Mouse (Mus musculus) neural tube, embryonic 11.5 days (tissue): ENCODE results near the gene Rbfox1. TPM values are rescaled to one million over a fixed set of nuclear protein-coding genes. Genes with fewer than 3 reads are reported as not detected.

Source experiments
- ATAC-seq: fragments of 200-750 bp; cut with Nextera tagmentation; 2 replicates; pipeline ENCODE4 v1.8.0; 2017; ENCODE audit warnings: moderate number of reproducible peaks, mild to moderate bottlenecking, moderate TSS enrichment, moderate library complexity; ENCODE audit not compliant: insufficient read depth, low FRiP score, low TSS enrichment
- DNase-seq: peaks from one replicate; pipeline ENCODE4 v3.0.0-alpha.2; 2015; ENCODE audit warnings: low spot score
- H3K27ac ChIP-seq: fragments of 300-500 bp; sonication (generic); 2 replicates; pipeline ENCODE4 v1.5.1; 2014; ENCODE audit warnings: low read depth, mild to moderate bottlenecking, low read length
- H3K27me3 ChIP-seq: fragments of 300-500 bp; sonication (generic); 2 replicates; pipeline ENCODE4 v1.6.1; 2014; ENCODE audit warnings: mild to moderate bottlenecking, low read length, mixed read lengths; ENCODE audit not compliant: control insufficient read depth, insufficient read depth
- H3K36me3 ChIP-seq: fragments of 300-500 bp; sonication (generic); 2 replicates; pipeline ENCODE4 v1.6.1; 2014; ENCODE audit warnings: mild to moderate bottlenecking, low read length, moderate library complexity, mixed read lengths; ENCODE audit not compliant: control insufficient read depth, insufficient read depth
- H3K4me1 ChIP-seq: fragments of 300-500 bp; sonication (generic); 2 replicates; pipeline ENCODE4 v1.6.1; 2014; ENCODE audit warnings: low read length, mixed read lengths; ENCODE audit not compliant: control insufficient read depth, insufficient read depth
- H3K4me2 ChIP-seq: fragments of 300-500 bp; sonication (generic); 2 replicates; pipeline ENCODE4 v1.6.1; 2014; ENCODE audit warnings: low read depth, mild to moderate bottlenecking, moderate library complexity
- H3K4me3 ChIP-seq: fragments of 300-500 bp; sonication (generic); 2 replicates; pipeline ENCODE4 v1.5.1; 2014; ENCODE audit warnings: low read depth, low read length
- H3K9ac ChIP-seq: fragments of 300-500 bp; sonication (generic); 2 replicates; pipeline ENCODE4 v1.6.1; 2014; ENCODE audit warnings: mild to moderate bottlenecking, low read length
- H3K9me3 ChIP-seq: fragments of 300-500 bp; sonication (generic); 2 replicates; pipeline ENCODE4 v1.6.1; 2016; ENCODE audit warnings: low read length; ENCODE audit not compliant: control insufficient read depth
- WGBS: fragments of 180-500 bp; shearing (Covaris S2); extraction: QIAGEN DNeasy Blood & Tissue Kit; methylation state at CpG from one replicate; pipeline ENCODE4 v1.1.7; 2014; 5-methylcytosine and 5-hydroxymethylcytosine counted together
- polyA plus RNA-seq: library from polyadenylated mRNA; unstranded; fragments of >200 nt; fragmentation: Nextera tagmentation; extraction: Ambion mirVana; gene quantifications from 2 replicates; pipeline ENCODE4 v1.2.1, GENCODE M21; 2014

Rbfox1 gene
- polyA plus RNA-seq, 1 experiment from 2014 or later = 32.9 TPM

- H3K9ac ChIP-seq = no peak overlapping the region
- WGBS = 81% methylated on average over 9 of the region's 9 CpGs
- no peak for ATAC-seq
- H3K4me1 ChIP-seq = no peaks in the 10 kb centered on the region
- no peak overlapping the region for H3K27ac ChIP-seq
- H3K9me3 ChIP-seq = no peaks in the 10 kb centered on the region
- H3K4me2 ChIP-seq = no peak overlapping the region
- H3K36me3 ChIP-seq = no peaks in the 10 kb centered on the region
- no peak overlapping the region for H3K4me3 ChIP-seq
- H3K27me3 ChIP-seq = no peaks in the 10 kb centered on the region
- no peak for DNase-seq
Observed at GRCm38 (mm10) chr16:6532077-6532995, 647.2 kb downstream of the Rbfox1 start.

DNA sequence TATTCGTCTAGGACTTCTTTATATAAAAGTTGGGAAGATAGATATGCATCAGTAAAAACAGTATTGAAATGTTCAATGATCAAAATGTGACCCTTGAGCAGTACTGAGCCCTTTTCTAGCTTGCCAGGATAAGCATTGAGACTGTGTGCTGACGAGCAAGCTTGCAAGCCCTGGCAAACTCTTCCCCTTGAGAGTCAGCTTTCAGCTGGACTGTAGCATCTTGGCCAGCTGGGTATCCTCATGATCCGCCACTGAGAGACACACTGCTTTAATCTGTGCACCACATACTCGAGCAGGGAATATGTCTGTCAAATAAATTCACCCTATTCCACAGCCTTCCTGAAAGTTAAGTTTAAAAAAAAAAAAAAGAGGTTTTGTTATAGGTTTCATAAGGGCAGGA lies 670.6 kb downstream of the Rbfox1 start:
- Histone ChIP-seq H3K27ac (no peak overlapping the region), H3K9ac (no peak overlapping the region), H3K9me3 (no peaks in the 10 kb centered on the region), H3K4me2 (no peak overlapping the region), H3K4me1 (no peaks in the 10 kb centered on the region), H3K27me3 (no peaks in the 10 kb centered on the region), H3K36me3 (no peaks in the 10 kb centered on the region), H3K4me3 (no peak overlapping the region)
- ATAC-seq (no peak), DNase-seq (no peak)
- 64% methylated on average over 4 of the region's 4 CpGs for WGBS

- 90% methylated on average over 1 of the region's 1 CpGs for WGBS
- Histone ChIP-seq H3K9ac (no peak overlapping the region), H3K4me1 (no peaks in the 10 kb centered on the region), H3K27me3 (no peaks in the 10 kb centered on the region), H3K27ac (no peak overlapping the region), H3K36me3 (no peaks in the 10 kb centered on the region), H3K4me2 (no peak overlapping the region), H3K4me3 (no peak overlapping the region), H3K9me3 (no peaks in the 10 kb centered on the region)
- ATAC-seq = no peak
- DNase-seq = no peak
Observed at GRCm38 (mm10) chr16:6557726-6558125, 672.6 kb downstream of the Rbfox1 start.

- 89% methylated on average over 2 of the region's 2 CpGs for WGBS
Observed at GRCm38 (mm10) chr16:6584700-6585099, 699.5 kb downstream of the Rbfox1 start.

DNA sequence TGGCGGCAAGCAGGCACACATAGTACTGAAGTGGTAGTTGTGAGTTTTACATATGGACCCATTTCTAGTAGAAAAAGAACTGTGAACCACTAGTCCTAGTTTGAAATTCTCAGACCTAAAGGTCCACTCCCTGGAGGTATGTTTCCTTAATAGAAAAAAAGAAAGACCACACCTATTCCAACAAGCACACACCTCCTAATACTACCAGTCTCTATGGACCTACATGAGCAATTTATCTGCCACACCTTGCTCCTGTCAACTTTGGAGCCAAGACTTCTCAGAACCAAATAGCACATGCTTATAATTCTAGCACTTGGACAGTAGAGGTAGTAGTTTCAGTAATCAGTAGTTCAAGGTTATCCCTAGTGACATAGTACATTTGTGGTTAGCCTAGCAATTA lies 700.0 kb downstream of the Rbfox1 start:
- WGBS = 84% methylated on average over 1 of the region's 1 CpGs
- H3K27me3 ChIP-seq = no peaks in the 10 kb centered on the region
- no peak overlapping the region for H3K9ac ChIP-seq
- no peak overlapping the region for H3K4me3 ChIP-seq
- DNase-seq (no peak), ATAC-seq (no peak)
- no peaks in the 10 kb centered on the region for H3K4me1 ChIP-seq
- no peaks in the 10 kb centered on the region for H3K9me3 ChIP-seq
- no peak overlapping the region for H3K4me2 ChIP-seq
- no peaks in the 10 kb centered on the region for H3K36me3 ChIP-seq
- H3K27ac ChIP-seq = no peak overlapping the region

More at GRCm38 (mm10) chr16:6584700-6585099, 699.5 kb downstream of the Rbfox1 start:
- DNase-seq (no peak), ATAC-seq (no peak)
- Histone ChIP-seq H3K9me3 (no peaks in the 10 kb centered on the region), H3K4me2 (no peak overlapping the region), H3K9ac (no peak overlapping the region), H3K27me3 (no peaks in the 10 kb centered on the region), H3K4me3 (no peak overlapping the region), H3K27ac (no peak overlapping the region), H3K36me3 (no peaks in the 10 kb centered on the region), H3K4me1 (no peaks in the 10 kb centered on the region)

DNA sequence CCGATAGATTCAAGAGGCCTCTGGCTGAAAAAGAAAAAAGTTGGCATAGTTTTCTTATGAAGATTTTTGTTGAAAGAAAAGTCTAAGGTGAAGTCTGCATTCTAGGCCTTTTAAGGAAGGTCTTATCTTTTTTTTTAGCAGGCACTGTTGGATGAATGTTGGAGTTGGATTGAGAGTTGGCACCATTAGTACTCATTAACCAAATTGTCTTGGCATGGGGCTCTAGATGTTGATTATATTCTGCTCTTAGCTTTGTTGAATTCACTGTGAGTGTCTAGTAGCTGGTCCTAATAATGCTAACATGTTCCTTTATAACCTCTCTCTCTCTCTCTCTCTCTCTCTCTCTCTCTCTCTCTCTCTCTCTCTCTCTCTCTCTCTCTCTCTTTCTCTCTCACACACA lies 731.4 kb downstream of the Rbfox1 start:
- 70% methylated on average over 1 of the region's 1 CpGs for WGBS
- no peak for ATAC-seq

DNA sequence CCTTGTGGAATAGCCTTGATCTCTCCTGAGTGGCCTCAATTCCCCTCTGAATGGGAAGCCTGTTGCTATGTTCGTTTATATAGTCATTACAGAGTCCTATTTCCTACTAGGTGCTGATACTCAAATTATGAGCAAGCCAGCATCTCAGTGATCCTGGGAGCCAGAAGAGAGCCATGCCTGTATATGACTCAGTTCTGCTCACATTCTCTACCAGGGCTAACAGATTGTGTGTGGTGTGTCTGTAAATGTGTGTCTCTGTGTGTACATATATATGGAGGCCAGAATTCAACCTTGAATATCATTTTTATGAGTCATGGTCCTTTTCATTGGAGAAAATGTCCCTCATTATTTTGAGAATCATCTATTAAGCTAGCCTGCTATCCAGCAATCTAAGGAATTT lies 755.2 kb downstream of the Rbfox1 start:
- WGBS = 70% methylated on average over 1 of the region's 1 CpGs
- Histone ChIP-seq H3K27ac (no peak overlapping the region), H3K36me3 (no peaks in the 10 kb centered on the region), H3K4me3 (no peak overlapping the region), H3K9me3 (no peaks in the 10 kb centered on the region), H3K4me2 (no peak overlapping the region), H3K27me3 (no peaks in the 10 kb centered on the region), H3K9ac (no peak overlapping the region), H3K4me1 (no peaks in the 10 kb centered on the region)
- ATAC-seq = no peak
- DNase-seq = no peak

More for the DNA sequence above, 731.4 kb downstream of the Rbfox1 start:
- Histone ChIP-seq H3K9me3 (no peaks in the 10 kb centered on the region), H3K4me2 (no peak overlapping the region), H3K27me3 (no peaks in the 10 kb centered on the region), H3K4me3 (no peak overlapping the region), H3K27ac (no peak overlapping the region), H3K36me3 (no peaks in the 10 kb centered on the region), H3K4me1 (no peaks in the 10 kb centered on the region), H3K9ac (no peak overlapping the region)
- DNase-seq = no peak

DNA sequence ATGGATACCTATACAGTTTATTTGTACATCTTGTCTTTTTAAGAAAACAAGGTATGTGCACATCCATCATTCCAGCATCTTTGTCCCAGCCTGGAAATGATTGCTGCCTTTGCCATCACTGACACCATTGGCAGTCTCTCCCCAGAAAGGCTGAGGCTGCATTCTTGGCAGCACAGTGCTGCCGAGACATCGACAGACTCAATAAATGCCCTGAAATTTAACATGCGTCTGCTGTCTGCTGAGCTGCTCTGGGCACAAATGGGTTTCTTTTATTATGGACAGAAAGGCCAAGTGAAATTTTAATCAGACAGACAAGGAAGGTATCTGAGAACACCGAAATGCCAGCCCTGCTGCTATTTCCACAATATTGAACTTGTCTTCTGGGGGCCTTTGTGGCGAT lies 761.8 kb downstream of the Rbfox1 start:
- ATAC-seq (no peak), DNase-seq (no peak)
- H3K4me3 ChIP-seq = no peak overlapping the region
- 79% methylated on average over 5 of the region's 5 CpGs for WGBS
- H3K9me3 ChIP-seq = no peaks in the 10 kb centered on the region
- no peak overlapping the region for H3K4me2 ChIP-seq
- H3K36me3 ChIP-seq = no peaks in the 10 kb centered on the region
- H3K9ac ChIP-seq = no peak overlapping the region
- H3K27ac ChIP-seq = no peak overlapping the region
- no peaks in the 10 kb centered on the region for H3K27me3 ChIP-seq
- no peaks in the 10 kb centered on the region for H3K4me1 ChIP-seq

DNA sequence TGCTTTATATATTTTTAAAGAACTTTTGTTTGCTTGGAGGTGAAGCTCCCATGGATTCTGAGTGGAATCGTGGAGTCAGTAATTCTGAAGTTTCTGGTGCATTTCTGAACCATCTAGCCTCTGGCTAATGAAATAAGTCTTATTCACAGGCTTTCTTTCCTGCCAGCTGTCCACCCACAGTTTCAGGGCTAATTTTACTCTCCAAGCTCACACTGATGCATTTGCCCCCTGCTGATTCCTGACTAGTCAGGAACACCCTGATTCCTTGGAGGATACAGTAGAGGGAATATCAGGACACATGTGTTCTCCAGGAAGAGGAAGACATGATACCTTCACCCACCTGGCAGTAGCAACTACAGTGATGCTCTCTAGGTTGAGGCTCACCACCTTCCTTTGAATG lies 763.6 kb downstream of the Rbfox1 start:
- H3K36me3 ChIP-seq = no peaks in the 10 kb centered on the region
- DNase-seq = no peak
- H3K4me1 ChIP-seq = no peaks in the 10 kb centered on the region
- H3K9me3 ChIP-seq = no peaks in the 10 kb centered on the region
- H3K4me2 ChIP-seq = no peak overlapping the region
- WGBS = 78% methylated on average over 1 of the region's 1 CpGs
- H3K9ac ChIP-seq = no peak overlapping the region
- no peak overlapping the region for H3K4me3 ChIP-seq
- no peak for ATAC-seq
- no peak overlapping the region for H3K27ac ChIP-seq
- H3K27me3 ChIP-seq = no peaks in the 10 kb centered on the region
